Mouse (Mus musculus) lung, adult 18-20 months (tissue): ENCODE measurements around the gene Pla1a.

ENCODE experiments used
- DNase-seq, 2 experiments: peaks; one replicate each; pipeline ENCODE4 v3.0.0; 2022; ENCODE audit warnings: mixed read lengths in 2 of 2

Pla1a gene

GRCm38 (mm10) chr16:38385700-38386099 lies 47.2 kb downstream of the Pla1a start:
- DNase-seq = no peak

- no peak for DNase-seq
These were observed 47.7 kb downstream of the Pla1a start for GRCm38 (mm10) chr16:38385184-38385634.

- no peak for DNase-seq
These were observed 49.3 kb downstream of the Pla1a start for GRCm38 (mm10) chr16:38383683-38384082.

- no peak for DNase-seq
These were observed 53.0 kb downstream of the Pla1a start for GRCm38 (mm10) chr16:38379926-38380325.

GRCm38 (mm10) chr16:38379493-38379892 lies 53.5 kb downstream of the Pla1a start:
- no peak for DNase-seq

- DNase-seq = no peak
These were observed 53.9 kb downstream of the Pla1a start for GRCm38 (mm10) chr16:38379088-38379487.

- DNase-seq = no peak
These were observed 54.4 kb downstream of the Pla1a start for GRCm38 (mm10) chr16:38378591-38378990.

GRCm38 (mm10) chr16:38377546-38377945 lies 55.4 kb downstream of the Pla1a start:
- DNase-seq = no peak

- DNase-seq = no peak
These were observed 56.1 kb downstream of the Pla1a start for GRCm38 (mm10) chr16:38376841-38377249.

GRCm38 (mm10) chr16:38376163-38376840 lies 56.6 kb downstream of the Pla1a start:
- no peak for DNase-seq

GRCm38 (mm10) chr16:38375182-38375581 lies 57.8 kb downstream of the Pla1a start:
- DNase-seq = no peak

- DNase-seq = no peak
These were observed 58.4 kb downstream of the Pla1a start for GRCm38 (mm10) chr16:38374379-38375140.

GRCm38 (mm10) chr16:38373941-38374340 lies 59.0 kb downstream of the Pla1a start:
- no peak for DNase-seq

GRCm38 (mm10) chr16:38373439-38373838 lies 59.5 kb downstream of the Pla1a start:
- no peak for DNase-seq

GRCm38 (mm10) chr16:38372876-38373275 lies 60.1 kb downstream of the Pla1a start:
- no peak for DNase-seq

- DNase-seq = no peak
These were observed 61.1 kb downstream of the Pla1a start for GRCm38 (mm10) chr16:38371705-38372296.

GRCm38 (mm10) chr16:38370633-38371374 lies 62.1 kb downstream of the Pla1a start:
- no peak for DNase-seq

- DNase-seq = no peak
These were observed 62.9 kb downstream of the Pla1a start for GRCm38 (mm10) chr16:38369992-38370484.

GRCm38 (mm10) chr16:38369431-38369830 lies 63.5 kb downstream of the Pla1a start:
- DNase-seq = no peak

GRCm38 (mm10) chr16:38369000-38369399 lies 63.9 kb downstream of the Pla1a start:
- no peak for DNase-seq

GRCm38 (mm10) chr16:38368336-38368735 lies 64.6 kb downstream of the Pla1a start:
- no peak for DNase-seq

- no peak for DNase-seq
These were observed 66.7 kb downstream of the Pla1a start for GRCm38 (mm10) chr16:38366231-38366630.

GRCm38 (mm10) chr16:38365390-38365789 lies 67.6 kb downstream of the Pla1a start:
- DNase-seq = no peak
